Mouse (Mus musculus) WW6 (cell line): ENCODE data around the gene Tnfrsf13b.
A peak's percentile ranks its signal among the peaks of the same experiment; 100 is the strongest.
"Not testable (repeated sequence)": the region's sequence is repeated elsewhere in the genome, so short reads cannot be mapped to it uniquely, and the experiment has no call there.

Experiments used
- DNase-seq: peaks from one replicate; pipeline ENCODE4 v3.0.0-alpha.2; 2013; ENCODE audit warnings: low read depth, low spot score

Tnfrsf13b gene

DNA sequence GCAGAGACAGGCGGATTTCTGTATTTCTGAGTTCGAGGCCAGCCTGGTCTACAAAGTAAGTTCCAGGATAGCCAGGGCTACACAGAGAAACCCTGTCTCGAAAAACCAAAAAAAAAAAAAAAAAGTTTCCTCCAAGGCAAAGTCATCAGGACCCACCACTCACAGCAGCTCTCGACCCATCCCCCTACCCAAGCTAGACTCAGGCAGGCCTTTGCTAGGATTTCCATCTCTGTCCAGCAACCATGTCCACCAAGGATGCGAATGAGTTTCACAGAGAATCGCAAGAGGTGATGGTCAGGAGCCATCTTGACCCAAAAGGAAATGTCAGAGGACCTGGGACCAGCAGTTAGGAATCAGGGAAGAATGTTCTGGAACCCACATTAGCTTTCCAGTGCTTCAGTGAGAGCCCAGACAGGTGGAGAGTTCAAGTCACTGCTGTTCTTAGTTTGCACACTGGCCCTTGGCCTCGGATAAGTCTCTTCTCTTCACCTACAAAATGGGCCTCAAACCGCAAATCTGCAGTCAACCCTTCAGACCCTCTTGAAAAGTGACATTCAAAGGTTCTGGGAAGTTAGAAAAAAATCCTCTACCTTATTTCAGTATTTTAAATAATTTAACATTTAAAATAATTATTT is 983 bp downstream of the Tnfrsf13b start:
- DNase-seq = no peak

DNA sequence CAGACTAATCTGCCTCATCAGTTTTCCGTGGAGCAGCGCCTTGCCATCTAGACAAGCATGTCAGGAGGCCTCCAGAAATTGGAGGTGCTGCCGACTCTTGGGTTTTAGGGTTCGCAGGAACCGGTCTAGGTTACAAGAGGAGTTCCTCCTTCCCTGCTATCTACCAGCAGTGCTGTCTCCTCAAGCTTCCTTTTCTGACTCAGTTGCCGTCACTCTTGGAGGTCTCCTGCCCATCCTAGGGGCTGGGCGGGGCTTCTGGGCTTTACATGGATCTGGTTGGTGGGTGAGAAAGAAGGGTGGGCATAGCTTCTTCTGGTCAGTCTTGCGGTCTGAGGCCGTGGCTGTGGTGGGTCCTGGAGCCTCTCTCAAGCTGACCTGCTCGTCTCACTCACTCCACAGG is 2.8 kb downstream of the Tnfrsf13b start:
- DNase-seq = no peak

DNA sequence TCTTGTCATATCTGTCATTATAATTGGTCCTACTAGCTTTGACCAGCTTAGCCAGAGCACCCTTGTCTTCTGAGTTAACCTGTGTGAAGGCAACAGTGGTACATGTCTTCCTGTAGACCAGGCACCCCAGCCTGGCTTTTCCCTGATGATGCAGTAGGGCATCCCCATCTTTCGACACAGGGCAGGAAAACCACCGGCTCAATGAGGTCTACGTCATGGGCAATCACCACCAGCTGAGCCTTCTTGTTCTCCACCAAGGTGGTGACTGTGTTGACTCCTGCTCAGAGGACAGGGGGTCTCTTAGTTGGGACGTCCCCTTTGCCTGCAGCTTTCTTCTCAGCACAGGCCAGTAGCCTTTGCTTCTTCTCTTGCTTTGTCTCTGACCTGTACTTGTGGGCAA is 4.1 kb downstream of the Tnfrsf13b start:
- DNase-seq = not testable (repeated sequence)

DNA sequence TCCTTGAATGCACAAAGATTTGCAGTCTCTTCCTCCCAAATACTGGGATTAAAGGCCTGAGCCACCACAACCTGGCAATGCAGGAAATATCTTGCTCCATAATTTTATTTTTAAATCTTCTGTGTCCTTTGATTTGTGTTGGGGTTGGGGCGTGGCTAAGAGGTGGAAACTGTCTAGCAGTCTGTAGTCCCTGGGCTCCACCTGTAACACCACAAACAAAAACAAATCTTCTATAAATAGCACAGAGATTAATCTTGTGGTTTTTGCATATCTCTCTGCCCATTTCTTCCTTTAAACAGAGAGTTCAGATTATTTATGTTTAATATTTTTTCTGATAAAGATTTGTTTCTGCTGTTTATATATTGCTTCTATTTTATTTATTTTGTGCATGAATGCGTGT is 6.4 kb downstream of the Tnfrsf13b start:
- no peak for DNase-seq

DNA sequence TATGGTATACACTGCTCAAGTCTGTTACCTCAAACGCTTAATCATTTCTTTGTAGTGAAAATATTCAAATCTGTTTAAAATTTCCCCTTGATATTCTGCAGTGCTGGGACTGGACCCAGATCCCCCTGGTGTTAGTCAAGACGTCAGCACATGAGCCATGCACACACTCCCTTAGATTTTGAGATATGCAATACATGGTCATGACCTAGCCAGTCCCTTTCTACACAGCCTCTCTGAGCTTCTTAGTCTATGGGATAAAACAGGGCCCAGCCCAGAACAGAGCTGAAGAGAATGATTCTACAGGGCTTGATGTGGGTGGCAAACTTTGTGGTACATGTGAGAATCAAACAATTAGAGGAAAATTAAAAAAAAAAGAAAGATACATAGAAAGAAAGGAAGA is 15.1 kb downstream of the Tnfrsf13b start:
- no peak for DNase-seq

DNA sequence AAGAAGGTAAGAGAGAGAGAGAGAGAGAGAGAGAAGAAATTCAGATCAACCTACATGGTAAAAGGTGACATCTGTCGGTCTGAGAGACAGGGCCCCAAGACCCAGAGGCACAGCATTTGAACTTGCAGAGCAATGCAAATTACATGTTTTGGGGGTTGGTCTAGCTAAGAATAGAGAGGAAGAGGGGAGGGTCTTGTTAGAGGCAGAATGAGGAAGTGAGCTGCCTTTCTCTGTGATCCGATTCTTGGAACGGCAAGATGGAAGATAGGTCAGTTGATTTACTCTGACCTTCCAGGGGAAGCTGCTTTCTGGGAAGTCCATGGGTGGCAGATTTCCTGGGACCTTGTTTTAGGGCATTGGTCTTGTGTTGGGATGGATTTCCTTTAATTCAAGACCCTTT is 15.7 kb downstream of the Tnfrsf13b start:
- no peak for DNase-seq

DNA sequence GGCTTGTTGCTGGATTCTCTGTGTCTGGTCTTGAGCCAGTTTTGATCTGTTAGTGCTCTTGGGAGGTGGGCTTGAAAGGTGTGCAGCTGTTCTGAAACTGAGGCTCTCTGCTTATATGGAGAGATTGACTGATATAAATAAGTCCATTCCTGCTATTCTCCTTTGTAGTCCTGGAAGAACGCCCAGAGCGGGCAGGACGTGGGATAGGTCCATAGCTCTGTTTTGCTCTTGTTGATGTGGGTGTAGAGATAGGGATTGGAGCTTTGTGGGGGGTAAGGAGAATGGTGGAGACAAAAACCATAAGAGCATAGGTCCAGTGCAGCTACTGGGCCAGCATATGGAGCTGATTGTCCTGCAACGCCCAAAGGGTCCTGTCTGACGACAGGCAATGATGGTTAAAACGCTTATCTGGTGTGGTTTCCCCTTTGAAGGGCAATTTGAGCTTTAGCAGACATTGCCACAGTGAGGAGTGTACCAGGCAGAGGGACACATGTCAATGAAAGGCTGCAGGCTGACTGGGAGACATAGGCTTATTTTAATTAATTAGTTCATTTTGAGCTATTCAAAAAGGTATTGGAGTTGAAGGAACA is 16.5 kb downstream of the Tnfrsf13b start:
- no peak for DNase-seq

DNA sequence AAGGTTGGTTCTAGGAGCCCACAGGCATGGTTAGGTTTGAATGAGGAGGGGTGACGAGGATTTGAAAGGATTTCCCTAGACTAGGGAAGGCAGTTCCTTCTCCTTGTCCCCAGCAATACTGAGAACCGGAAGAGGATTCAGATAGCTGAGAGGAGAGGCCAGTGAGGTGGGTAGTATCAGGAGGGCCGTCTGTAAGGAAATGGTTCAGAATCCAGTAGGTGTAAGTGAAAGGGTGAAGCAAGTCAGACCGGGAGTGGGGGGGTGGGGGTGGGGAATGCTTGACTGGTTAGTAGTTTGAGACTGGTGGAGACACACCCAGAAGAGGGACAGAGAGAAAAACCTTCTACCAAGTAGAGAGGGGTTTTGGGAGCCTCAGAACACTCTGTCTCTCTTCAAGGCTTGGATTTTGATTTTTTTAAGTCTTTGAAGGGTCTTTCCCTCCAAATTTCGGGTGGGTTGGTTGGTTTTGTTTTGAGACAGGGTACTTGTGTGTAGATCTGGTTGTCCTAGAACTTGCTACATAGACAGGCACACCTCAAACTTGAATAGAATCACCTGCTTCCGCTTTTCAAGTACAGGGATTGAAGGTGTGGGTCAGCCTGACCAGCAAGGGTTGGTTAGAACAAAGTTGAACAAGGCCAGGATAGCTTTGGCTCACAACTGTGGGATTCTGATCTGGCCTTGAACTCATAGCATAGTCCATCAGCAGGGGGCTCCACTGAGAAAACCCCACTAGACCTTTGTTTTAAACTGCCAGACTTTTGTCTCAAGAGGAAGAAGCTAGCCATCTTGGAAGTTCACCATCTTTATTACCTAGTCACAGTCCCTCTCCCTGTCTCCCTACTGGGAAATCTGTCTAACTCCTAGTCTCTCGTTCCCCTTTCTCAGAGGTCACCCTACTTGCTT is 17.3 kb downstream of the Tnfrsf13b start:
- no peak for DNase-seq

DNA sequence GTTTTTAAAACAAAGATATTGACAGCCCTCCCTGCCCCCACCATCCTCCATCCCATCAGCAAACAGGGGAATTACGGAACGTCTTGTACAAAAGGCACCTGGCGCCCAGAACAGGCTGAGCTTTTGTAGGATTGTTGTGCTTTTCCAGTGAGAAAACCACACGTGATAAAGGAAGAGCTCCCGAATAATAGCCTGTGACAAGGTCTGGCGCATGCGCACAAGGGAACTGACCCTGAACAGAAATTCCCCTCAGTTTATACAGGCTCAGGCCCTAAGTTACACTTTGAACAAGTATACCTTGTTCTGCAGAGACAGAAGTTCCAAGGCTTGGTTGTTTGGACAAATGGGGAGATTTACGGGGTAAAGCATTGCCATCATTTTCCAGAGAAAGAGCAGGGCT is 19.0 kb downstream of the Tnfrsf13b start:
- no peak for DNase-seq

DNA sequence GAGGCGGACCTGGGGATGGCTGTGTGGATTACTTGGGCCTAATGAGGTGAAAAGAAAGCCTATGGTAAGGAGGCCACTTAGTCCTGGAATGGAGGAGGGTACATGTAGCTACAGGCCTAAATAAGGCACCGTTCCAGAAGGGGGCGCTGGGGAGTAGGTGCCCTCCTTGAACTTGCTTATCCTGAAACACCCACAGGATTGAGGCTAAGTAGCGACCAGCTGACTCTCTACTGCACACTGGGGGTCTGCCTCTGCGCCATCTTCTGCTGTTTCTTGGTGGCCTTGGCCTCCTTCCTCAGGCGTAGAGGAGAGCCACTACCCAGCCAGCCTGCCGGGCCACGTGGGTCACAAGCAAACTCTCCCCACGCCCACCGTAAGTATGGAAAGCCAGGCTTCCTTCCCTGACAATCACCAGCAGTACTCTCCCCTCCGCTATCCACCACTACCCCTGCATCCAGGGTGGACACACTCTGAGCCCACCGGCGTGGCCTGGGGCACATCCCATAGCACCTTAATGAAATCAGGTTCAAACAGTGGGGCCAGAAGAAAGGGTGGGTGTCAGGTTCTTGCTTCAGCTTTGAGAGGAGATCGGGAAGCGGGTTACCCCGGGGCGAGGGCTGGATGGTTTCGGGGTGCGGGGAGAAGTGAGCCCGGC is 20.2 kb downstream of the Tnfrsf13b start:
- DNase-seq = peak; percentile 84

DNA sequence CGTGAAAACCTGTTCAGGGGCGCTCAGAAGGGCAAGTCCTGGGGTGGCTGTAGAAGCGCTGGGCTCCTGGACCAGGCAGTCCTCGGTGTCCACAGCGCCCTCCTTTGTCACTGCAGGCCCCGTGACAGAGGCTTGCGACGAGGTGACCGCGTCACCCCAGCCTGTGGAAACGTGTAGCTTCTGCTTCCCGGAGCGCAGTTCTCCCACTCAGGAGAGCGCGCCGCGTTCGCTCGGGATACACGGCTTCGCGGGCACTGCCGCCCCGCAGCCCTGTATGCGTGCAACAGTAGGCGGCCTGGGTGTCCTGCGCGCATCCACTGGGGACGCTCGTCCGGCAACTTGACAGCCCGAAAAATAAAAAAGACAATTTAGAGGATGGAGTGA is 20.7 kb downstream of the Tnfrsf13b start:
- DNase-seq = no peak

DNA sequence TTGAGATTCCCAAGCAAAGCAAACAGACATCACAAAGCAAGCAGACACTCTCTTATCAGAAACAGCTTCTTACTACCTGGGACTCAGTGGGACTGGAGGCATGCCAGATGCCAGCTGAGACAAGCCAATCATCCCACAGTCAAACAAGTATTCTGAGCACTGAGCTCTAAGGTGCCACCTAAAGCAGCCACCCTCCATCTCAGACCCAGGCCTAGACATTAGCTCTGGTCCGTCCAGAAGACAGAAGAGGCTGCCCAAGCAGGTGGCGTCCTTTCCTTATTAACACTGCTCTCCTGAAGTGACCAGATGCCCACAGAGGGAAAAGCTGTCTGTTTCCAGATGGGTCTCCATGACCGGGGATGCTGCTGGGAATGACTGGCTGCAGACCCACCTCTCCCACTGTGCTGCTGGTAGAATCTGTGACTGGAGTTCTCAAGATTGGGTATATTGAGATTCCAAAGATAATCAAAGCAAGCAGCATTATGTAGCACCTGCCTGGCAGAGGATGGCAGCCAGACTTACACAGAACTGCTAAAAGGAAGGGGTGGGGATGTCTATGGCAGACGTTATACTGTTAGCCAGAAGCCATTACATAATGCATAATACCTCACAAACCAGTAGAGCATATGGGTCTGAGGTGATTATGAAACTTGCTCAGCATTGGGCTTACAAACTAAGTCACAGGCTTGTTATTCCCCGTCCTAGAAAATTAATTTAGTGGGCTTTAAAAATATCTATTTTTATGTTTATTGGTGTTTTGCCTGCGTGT is 23.9 kb downstream of the Tnfrsf13b start:
- no peak for DNase-seq

DNA sequence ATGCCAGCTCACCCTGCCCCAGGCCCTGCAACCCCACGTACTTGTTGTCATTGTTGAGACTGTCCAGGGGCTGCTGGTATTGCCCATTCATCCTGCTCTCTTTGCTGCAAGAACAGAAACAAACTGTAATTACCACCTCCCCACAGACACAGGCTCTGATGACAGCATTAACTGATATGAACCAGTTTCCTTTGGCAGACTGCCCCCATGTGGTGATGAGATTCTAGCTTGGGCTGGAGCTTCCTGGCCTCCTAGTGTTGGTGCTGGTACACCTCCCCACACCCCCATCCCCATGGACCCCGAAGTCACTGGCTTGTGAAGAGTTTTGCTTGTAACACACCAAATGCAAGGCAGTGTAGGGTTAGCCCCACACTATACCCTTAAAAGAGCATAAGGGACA is 29.2 kb downstream of the Tnfrsf13b start:
- DNase-seq = no peak

DNA sequence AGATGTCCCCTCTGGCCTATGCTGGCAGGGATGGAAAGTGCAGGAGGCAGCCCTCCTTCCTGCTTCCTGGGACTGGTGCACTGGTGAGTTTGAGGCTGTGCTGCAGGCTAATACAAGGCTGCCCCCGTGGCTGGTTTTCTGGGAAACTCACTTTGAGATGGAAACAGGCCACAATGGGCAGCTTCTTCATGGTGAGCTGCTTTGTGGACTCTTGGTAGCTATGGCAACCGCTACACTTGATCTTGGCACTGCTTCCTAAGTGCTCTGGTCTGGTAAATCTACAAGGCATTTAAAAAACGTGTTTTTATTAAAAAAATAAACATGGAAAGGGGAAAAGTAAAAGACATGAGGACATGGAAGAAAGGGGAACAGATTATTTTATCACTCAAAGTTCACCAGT is 31.6 kb downstream of the Tnfrsf13b start:
- no peak for DNase-seq

DNA sequence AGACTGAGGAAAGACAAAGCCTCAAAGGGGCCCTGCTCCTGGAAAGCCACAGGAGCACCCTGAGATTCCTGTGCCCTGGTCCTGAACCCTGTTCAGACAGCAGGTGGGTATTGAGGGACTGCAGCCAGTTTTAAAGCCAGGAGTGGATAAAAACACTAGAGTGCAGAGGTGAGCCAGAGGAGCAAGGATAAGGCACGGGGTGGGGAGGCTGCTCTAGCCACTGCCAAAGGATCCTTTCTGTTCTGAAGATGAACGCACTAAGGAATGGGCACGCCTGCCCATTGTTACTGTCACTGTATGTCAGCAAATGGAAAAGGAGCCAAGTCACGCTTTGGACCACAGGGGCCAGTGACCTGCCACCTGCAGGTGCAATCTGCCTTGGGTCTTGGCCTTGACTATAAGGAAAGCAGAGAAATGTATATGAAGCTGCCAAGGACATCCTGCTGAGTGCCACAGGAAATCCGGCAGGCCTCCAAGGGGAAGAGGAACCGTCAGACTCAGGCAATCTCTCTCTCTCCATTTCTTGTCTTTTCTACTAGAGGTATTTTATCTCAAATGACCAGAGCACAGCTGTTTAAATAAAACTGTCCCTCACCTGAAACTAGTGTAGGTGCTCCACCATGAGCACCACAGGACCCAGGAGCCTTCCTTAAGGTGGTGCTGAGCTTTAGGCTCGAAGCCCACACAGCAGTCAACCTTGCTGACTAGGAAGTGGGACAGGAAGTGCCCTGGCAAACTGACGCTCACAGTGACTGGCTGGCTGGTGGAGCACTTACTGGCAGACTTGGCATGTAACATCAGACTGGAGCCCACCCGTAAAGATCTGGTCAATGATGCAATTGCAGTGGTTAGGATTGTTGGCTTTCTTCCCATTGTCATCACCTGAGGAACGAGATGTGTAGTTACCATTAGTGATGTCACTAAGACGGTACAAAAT is 33.5 kb downstream of the Tnfrsf13b start:
- DNase-seq = no peak

DNA sequence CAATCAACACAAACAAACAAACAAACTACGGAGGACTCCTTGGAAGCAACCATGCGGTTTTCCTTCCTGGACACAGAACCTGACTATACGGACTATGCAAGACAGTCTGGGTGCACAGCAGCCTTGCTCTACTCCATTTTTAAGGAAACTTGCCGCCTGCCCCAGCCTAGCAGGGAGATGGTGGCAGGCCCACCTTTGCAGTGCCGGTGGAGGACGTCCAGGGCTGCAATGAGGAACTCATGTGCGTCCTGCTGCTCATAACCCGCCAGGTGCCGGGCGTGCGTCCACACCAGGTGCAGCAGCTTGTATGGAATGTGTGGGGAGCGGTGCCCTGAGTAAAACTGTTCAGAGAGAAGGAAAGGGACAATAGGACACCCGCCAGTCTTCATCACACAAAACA is 34.6 kb downstream of the Tnfrsf13b start:
- no peak for DNase-seq

DNA sequence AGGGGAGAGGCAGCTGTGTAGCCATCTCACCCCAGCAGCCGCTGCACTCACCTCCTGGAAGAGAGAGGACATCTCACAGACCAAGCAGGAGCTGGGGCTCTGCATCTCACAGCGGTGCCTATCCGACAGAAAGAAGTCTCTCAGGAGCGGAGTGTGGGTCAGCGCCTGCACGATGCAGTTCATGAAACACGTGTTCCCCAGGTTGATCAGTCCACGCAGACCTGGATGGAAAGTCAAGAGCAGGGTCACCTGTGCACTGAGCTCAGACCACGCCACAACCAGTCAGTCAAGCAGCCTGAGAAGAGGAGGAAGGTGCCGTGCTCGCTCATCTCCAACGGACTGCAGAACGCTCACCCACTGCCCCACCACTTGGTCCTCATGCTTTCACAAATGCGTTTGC is 36.2 kb downstream of the Tnfrsf13b start:
- no peak for DNase-seq

DNA sequence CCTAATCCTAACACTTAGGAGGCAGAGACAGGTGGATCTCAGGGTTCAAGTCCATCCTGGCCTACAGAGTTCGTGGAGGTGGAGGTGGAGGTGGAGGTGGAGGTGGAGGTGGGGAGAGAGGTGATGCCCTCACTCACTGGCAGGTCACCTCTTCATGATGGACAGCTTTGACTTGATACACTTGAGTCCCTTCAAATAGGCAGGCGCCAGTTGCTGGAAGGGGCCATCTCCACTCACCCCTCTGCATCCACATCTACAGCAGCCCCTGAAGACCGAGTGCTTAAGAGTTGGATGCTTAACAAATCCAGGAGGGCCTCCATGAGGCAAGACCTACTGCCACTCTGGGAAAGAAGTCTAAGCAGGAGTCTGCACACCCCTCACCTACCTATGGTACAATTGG is 36.8 kb downstream of the Tnfrsf13b start:
- DNase-seq = no peak

DNA sequence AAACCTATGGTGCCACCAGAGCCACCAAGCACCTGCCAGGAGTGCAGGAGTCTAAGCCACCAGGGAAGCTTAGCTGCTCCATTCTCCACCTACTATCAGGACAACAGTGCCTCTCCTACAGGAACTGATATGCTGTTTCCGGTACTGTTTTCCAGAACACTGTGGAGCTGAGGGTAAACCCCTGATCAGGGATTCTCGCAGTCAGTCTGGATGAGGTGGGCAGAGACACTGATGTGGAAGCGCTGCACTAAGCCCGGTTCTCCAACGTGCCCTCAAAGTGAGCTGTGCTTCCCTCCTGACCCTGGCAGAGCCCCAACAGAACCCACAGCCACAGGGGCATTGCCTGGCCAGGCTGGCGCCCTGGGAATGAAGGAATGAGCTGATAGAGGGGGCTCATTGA is 37.8 kb downstream of the Tnfrsf13b start:
- no peak for DNase-seq

DNA sequence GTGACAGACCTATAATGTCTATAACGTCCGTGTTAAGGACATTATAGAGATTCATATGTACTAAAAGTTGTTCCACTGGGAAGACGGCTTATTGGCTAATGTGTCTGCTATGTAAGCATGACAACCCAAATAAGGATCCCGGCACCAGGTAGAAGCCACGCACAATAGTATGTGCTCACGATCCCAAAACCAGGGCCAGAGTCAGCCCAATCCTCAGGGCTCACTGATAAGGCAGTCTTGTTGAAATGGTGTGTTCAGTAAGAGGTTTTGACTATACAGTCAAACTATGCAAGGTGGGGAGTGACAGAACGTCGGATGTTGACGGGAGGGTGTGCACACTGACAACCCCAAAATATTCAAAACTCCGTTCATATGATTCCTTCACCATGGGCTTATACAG is 38.3 kb downstream of the Tnfrsf13b start:
- DNase-seq = no peak

DNA sequence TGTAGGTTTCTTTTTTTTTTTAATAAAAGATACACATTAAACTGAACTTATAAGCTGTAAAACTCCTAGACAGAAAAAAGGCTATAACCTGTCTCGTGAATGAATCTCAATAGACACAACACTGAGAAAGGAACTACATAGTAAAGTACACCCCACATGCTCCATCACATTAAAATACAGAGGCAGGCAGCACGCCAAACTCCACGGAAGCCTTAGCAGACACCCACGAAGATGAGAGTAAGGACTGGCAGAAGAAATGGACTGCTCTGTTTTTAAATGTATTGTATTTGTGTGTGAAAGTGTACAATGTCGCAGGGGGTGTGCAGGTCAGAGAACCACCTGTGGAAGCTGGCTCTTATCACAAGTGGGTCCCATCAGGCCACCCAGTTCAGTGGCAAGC is 43.6 kb downstream of the Tnfrsf13b start:
- no peak for DNase-seq
